10 mouse cellular contexts compared by ENCODE assay signal in genomic region chr17:67274531-67275094, GRCm38 (mm10).
DNase-seq lines count a peak whose midpoint lies in the region; ATAC-seq and TF ChIP-seq lines count a peak whose summit lies in the region.
"Had no signal": no experiment of that assay in that cellular context is flagged by ENCODE, and none has a peak within 500 bp of the region (broad histone marks: within the 10 kb centered on the region; RNA-seq: fewer than 3 reads in every experiment).

No protein-coding gene starts in this region.

- no peak for TF ChIP-seq POLR2A in heart, adult 2 months (IDR thresholded peaks at IDR 0.05; ENCODE audit: insufficient read depth, low read depth, low read length)
- no peak for TF ChIP-seq POLR2A in thymus, adult 2 months (IDR thresholded peaks at IDR 0.05; ENCODE audit: control insufficient read depth, extremely low read depth, insufficient read depth, low read length, poor library complexity)

- peaks cover 14% of the 10 kb centered on the region for H3K79me2 ChIP-seq in heart, adult 2 months (replicated peaks; ENCODE audit: control insufficient read depth, insufficient read depth, low read length)

- no peak overlapping the region for H3K9ac ChIP-seq in heart, adult 2 months (ENCODE audit: low read depth, low read length)
- no peak overlapping the region for H3K9ac ChIP-seq in heart, embryonic 12.5 days
- no peak overlapping the region for H3K9ac ChIP-seq in heart, embryonic 15.5 days
- H3K9ac ChIP-seq in stomach, postnatal 0 days (ENCODE audit: low read length) = no peak overlapping the region
- H3K9ac ChIP-seq: liver, embryonic 13.5 days; stomach, embryonic 15.5 days had no signal

- DNase-seq in heart, adult 2 months = peak; percentile 51 to 81
- DNase-seq in cerebellum, adult 8-10 months = peak; percentile 41
- DNase-seq in left cerebral cortex, adult 2 months (ENCODE audit: extremely low spot score in 1 of 2, low spot score in 2 of 2) = peak; percentile 25 to 32
- peak; percentile 75 to 80 for DNase-seq in right cerebral cortex, postnatal 10 days (ENCODE audit: low spot score in 2 of 2)
- no peak for DNase-seq in stomach, postnatal 0 days (ENCODE audit: low spot score)
- DNase-seq in thymus, adult 2 months = no peak
- DNase-seq: liver, embryonic 13.5 days had no signal

- H3K4me1 ChIP-seq in heart, adult 2 months (ENCODE audit: control insufficient read depth, insufficient read depth, low read length) = peaks cover 10% of the 10 kb centered on the region
- H3K4me1 ChIP-seq in heart, embryonic 12.5 days (replicated peaks) = no peaks in the 10 kb centered on the region
- peaks cover 10% of the 10 kb centered on the region for H3K4me1 ChIP-seq in heart, embryonic 15.5 days (replicated peaks)
- no peaks in the 10 kb centered on the region for H3K4me1 ChIP-seq in stomach, postnatal 0 days (replicated peaks; ENCODE audit: control insufficient read depth, insufficient read depth)
- H3K4me1 ChIP-seq in thymus, adult 2 months (replicated peaks; ENCODE audit: control insufficient read depth, insufficient read depth, low read length) = peaks cover 8% of the 10 kb centered on the region; the same call in 1 of the 2 replicates
- H3K4me1 ChIP-seq: liver, embryonic 13.5 days; stomach, embryonic 15.5 days had no signal

- WGBS in heart, adult 2 months = 51% methylated on average over 21 of the region's 21 CpGs
- 69% methylated on average over 21 of the region's 21 CpGs for WGBS in heart, embryonic 12.5 days
- WGBS in heart, embryonic 15.5 days = 59% methylated on average over 21 of the region's 21 CpGs
- WGBS in stomach, postnatal 0 days = 54% methylated on average over 21 of the region's 21 CpGs
- WGBS in thymus, adult 2 months = 20% methylated on average over 21 of the region's 21 CpGs

- H3K4me3 ChIP-seq in heart, adult 2 months = no peak overlapping the region
- no peak overlapping the region for H3K4me3 ChIP-seq in heart, embryonic 12.5 days
- H3K4me3 ChIP-seq in heart, embryonic 15.5 days = no peak overlapping the region
- H3K4me3 ChIP-seq in left cerebral cortex, adult 2 months = no peak overlapping the region
- H3K4me3 ChIP-seq in stomach, postnatal 0 days (ENCODE audit: low read depth, low read length) = no peak overlapping the region
- H3K4me3 ChIP-seq in thymus, adult 2 months (ENCODE audit: control insufficient read depth, insufficient read depth, low read length) = no peak overlapping the region
- H3K4me3 ChIP-seq: liver, embryonic 13.5 days; stomach, embryonic 15.5 days had no signal

- H3K9me3 ChIP-seq in heart, embryonic 12.5 days (replicated peaks) = no peaks in the 10 kb centered on the region
- no peaks in the 10 kb centered on the region for H3K9me3 ChIP-seq in heart, embryonic 15.5 days (replicated peaks)
- no peaks in the 10 kb centered on the region for H3K9me3 ChIP-seq in stomach, postnatal 0 days (ENCODE audit: control insufficient read depth, low read length)
- H3K9me3 ChIP-seq: liver, embryonic 13.5 days; stomach, embryonic 15.5 days had no signal

- intact Hi-C loops in heart, adult 2 months (cut with DNase I) = loop anchor here (5.0 kb wide), 1 partner anchor 78 kb away; the partner anchor contains the start of gene Ptprm
- intact Hi-C loops in left cerebral cortex, adult 2 months (cut with DNase I) = no loop called here

- no peak for ATAC-seq in heart, embryonic 12.5 days (ENCODE audit: insufficient number of reproducible peaks, low FRiP score)
- ATAC-seq in heart, embryonic 15.5 days (replicated peaks; ENCODE audit: insufficient number of reproducible peaks, insufficient read depth, low FRiP score, low read depth) = no peak
- no peak for ATAC-seq in stomach, postnatal 0 days (ENCODE audit: low FRiP score, low TSS enrichment)

- H3K27me3 ChIP-seq in heart, adult 2 months (ENCODE audit: control insufficient read depth, insufficient read depth, low read length) = no peaks in the 10 kb centered on the region
- H3K27me3 ChIP-seq in heart, embryonic 12.5 days (replicated peaks) = no peaks in the 10 kb centered on the region
- H3K27me3 ChIP-seq in heart, embryonic 15.5 days = no peaks in the 10 kb centered on the region
- no peaks in the 10 kb centered on the region for H3K27me3 ChIP-seq in stomach, postnatal 0 days (ENCODE audit: control insufficient read depth, insufficient read depth, low read length)
- H3K27me3 ChIP-seq in thymus, adult 2 months (ENCODE audit: control insufficient read depth, insufficient read depth, low read length) = no peaks in the 10 kb centered on the region
- H3K27me3 ChIP-seq: liver, embryonic 13.5 days; stomach, embryonic 15.5 days had no signal

- TF ChIP-seq EP300 in heart, adult 2 months (IDR thresholded peaks at IDR 0.05; ENCODE audit: insufficient read depth, low read depth, low read length) = peak; percentile 28; the same call in 1 of the 2 replicates
- TF ChIP-seq EP300 in stomach, postnatal 0 days (optimal IDR thresholded peaks at IDR 0.05) = no peak

- H3K36me3 ChIP-seq in heart, adult 2 months (ENCODE audit: control insufficient read depth, insufficient read depth, low read length) = peaks cover 7% of the 10 kb centered on the region
- H3K36me3 ChIP-seq in heart, embryonic 12.5 days = no peaks in the 10 kb centered on the region
- no peaks in the 10 kb centered on the region for H3K36me3 ChIP-seq in heart, embryonic 15.5 days
- H3K36me3 ChIP-seq in stomach, postnatal 0 days (ENCODE audit: control insufficient read depth, insufficient read depth, low read length) = no peaks in the 10 kb centered on the region
- no peaks in the 10 kb centered on the region for H3K36me3 ChIP-seq in thymus, adult 2 months (ENCODE audit: control insufficient read depth, insufficient read depth, low read length)
- H3K36me3 ChIP-seq: liver, embryonic 13.5 days; stomach, embryonic 15.5 days had no signal

- peak overlapping the region; percentile 74 for H3K27ac ChIP-seq in heart, adult 2 months
- H3K27ac ChIP-seq in heart, embryonic 12.5 days (ENCODE audit: poor library complexity, severe bottlenecking) = no peak overlapping the region
- peak overlapping the region; percentile 20; the same call in 1 of the 2 replicates for H3K27ac ChIP-seq in heart, embryonic 15.5 days
- no peak overlapping the region for H3K27ac ChIP-seq in left cerebral cortex, adult 2 months
- H3K27ac ChIP-seq in stomach, postnatal 0 days (replicated peaks) = no peak overlapping the region
- H3K27ac ChIP-seq in thymus, adult 2 months (ENCODE audit: control insufficient read depth, insufficient read depth, low read length) = no peak overlapping the region
- H3K27ac ChIP-seq: liver, embryonic 13.5 days; stomach, embryonic 15.5 days had no signal

- no peak for TF ChIP-seq CTCF in heart, adult 2 months (IDR thresholded peaks at IDR 0.05)
- TF ChIP-seq CTCF in left cerebral cortex, adult 2 months (IDR thresholded peaks at IDR 0.05) = no peak
- TF ChIP-seq CTCF in stomach, postnatal 0 days (IDR thresholded peaks at IDR 0.05; ENCODE audit: low read depth) = no peak
- TF ChIP-seq CTCF in thymus, adult 2 months (IDR thresholded peaks at IDR 0.05; ENCODE audit: borderline replicate concordance, control insufficient read depth, extremely low read depth, insufficient read depth, low read length, poor library complexity) = no peak

- H3K4me2 ChIP-seq in heart, embryonic 12.5 days = no peak overlapping the region
- no peak overlapping the region for H3K4me2 ChIP-seq in heart, embryonic 15.5 days
- H3K4me2 ChIP-seq in stomach, postnatal 0 days (replicated peaks; ENCODE audit: low read depth) = no peak overlapping the region
- H3K4me2 ChIP-seq: liver, embryonic 13.5 days; stomach, embryonic 15.5 days had no signal

Comparison
In these comparisons a context has a peak if more than half of its experiments do, and no peak if none do; other contexts are left out.
1. H3K27ac ChIP-seq: peak in heart, adult 2 months (single experiment) and heart, embryonic 15.5 days (single experiment); none in heart, embryonic 12.5 days (single experiment), left cerebral cortex, adult 2 months (single experiment), stomach, postnatal 0 days (single experiment) and thymus, adult 2 months (single experiment).
2. DNase-seq: peak in heart, adult 2 months (2 of 2), cerebellum, adult 8-10 months (single experiment), left cerebral cortex, adult 2 months (2 of 2) and right cerebral cortex, postnatal 10 days (2 of 2); none in stomach, postnatal 0 days (single experiment) and thymus, adult 2 months (single experiment).